10 mouse cellular contexts compared by ENCODE assay signal in the genomic region with DNA sequence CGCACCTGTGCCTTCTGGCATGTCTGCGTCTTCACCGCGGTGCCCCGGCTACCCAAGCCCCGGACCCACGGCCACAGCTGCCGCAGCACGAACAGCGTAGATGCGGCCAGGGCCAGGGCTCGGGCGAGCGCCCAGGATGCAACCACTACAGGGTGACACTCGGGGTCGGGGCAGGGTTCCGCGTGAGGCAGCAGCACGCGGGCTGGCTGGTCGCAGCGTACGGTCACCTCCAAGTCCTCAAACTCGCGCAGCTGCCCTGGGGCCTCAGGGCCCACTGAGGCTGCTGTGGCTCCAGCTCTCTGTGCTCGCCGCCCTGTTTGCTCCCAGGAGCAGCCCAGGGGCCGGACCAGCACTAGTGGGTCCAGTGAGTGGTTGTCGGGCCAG. TPM values are rescaled to one million over a fixed set of nuclear protein-coding genes. Genes with fewer than 3 reads are reported as not detected.
A peak's percentile ranks its signal among the peaks of the same experiment; 100 is the strongest.
DNase-seq lines count a peak whose midpoint lies in the region; ATAC-seq and TF ChIP-seq lines count a peak whose summit lies in the region.
"Had no signal": no experiment of that assay in that cellular context is flagged by ENCODE, and none has a peak within 500 bp of the region (broad histone marks: within the 10 kb centered on the region; RNA-seq: fewer than 3 reads in every experiment).

No protein-coding gene starts in this region.

- peaks cover 48% of the 10 kb centered on the region for H3K27me3 ChIP-seq in lung, embryonic 14.5 days (ENCODE audit: insufficient read depth, low read length)
- peaks cover 29% of the 10 kb centered on the region for H3K27me3 ChIP-seq in forebrain, embryonic 13.5 days
- peaks cover 38% of the 10 kb centered on the region for H3K27me3 ChIP-seq in intestine, postnatal 0 days (replicated peaks; ENCODE audit: control insufficient read depth, insufficient read depth, low read length)
- H3K27me3 ChIP-seq in neural tube, embryonic 15.5 days (replicated peaks) = peaks cover 34% of the 10 kb centered on the region

- no peak for DNase-seq in lung, embryonic 14.5 days
- no peak for DNase-seq in lung, postnatal 36 days
- DNase-seq in thymus, postnatal 14 days = no peak
- DNase-seq: spleen, adult 18-20 months had no signal

- WGBS in lung, embryonic 14.5 days = 21% methylated on average over 29 of the region's 29 CpGs
- WGBS in forebrain, embryonic 13.5 days = 24% methylated on average over 29 of the region's 29 CpGs
- WGBS in intestine, postnatal 0 days = 20% methylated on average over 29 of the region's 29 CpGs
- 27% methylated on average over 25 of the region's 29 CpGs for WGBS in neural tube, embryonic 15.5 days

- ATAC-seq in lung, embryonic 14.5 days (ENCODE audit: insufficient read depth) = no peak
- ATAC-seq in forebrain, embryonic 13.5 days = no peak
- ATAC-seq in intestine, postnatal 0 days = no peak
- ATAC-seq in neural tube, embryonic 15.5 days (ENCODE audit: low FRiP score) = no peak
- ATAC-seq in inflammation-experienced regulatory T-cells, adult 6 months = no peak
- ATAC-seq: Patski had no signal

- H3K9ac ChIP-seq in lung, embryonic 14.5 days = no peak overlapping the region
- 0 out of 2 replicates have a peak overlapping the region, but pooled peaks have one; percentile 52 for H3K9ac ChIP-seq in forebrain, embryonic 13.5 days
- H3K9ac ChIP-seq in intestine, postnatal 0 days (ENCODE audit: low read depth, low read length) = no peak overlapping the region
- H3K9ac ChIP-seq in neural tube, embryonic 15.5 days (replicated peaks) = no peak overlapping the region

- no peak overlapping the region for H3K27ac ChIP-seq in lung, embryonic 14.5 days (ENCODE audit: low read depth)
- peak overlapping the region; percentile 22; the same call in 1 of the 2 replicates for H3K27ac ChIP-seq in forebrain, embryonic 13.5 days
- H3K27ac ChIP-seq in intestine, postnatal 0 days (ENCODE audit: low read depth, low read length) = no peak overlapping the region
- H3K27ac ChIP-seq in neural tube, embryonic 15.5 days (replicated peaks) = no peak overlapping the region

- H3K9me3 ChIP-seq in lung, embryonic 14.5 days (ENCODE audit: low read depth, low read length) = no peaks in the 10 kb centered on the region
- peaks cover 2% of the 10 kb centered on the region; the same call in 1 of the 2 replicates for H3K9me3 ChIP-seq in forebrain, embryonic 13.5 days (replicated peaks)
- no peaks in the 10 kb centered on the region for H3K9me3 ChIP-seq in intestine, postnatal 0 days (ENCODE audit: control insufficient read depth)
- H3K9me3 ChIP-seq in neural tube, embryonic 15.5 days (replicated peaks) = no peaks in the 10 kb centered on the region

- peaks cover 3% of the 10 kb centered on the region; the same call in 1 of the 2 replicates for H3K4me1 ChIP-seq in lung, embryonic 14.5 days (ENCODE audit: insufficient read depth)
- peaks cover 76% of the 10 kb centered on the region for H3K4me1 ChIP-seq in forebrain, embryonic 13.5 days
- no peaks in the 10 kb centered on the region for H3K4me1 ChIP-seq in intestine, postnatal 0 days (replicated peaks; ENCODE audit: control insufficient read depth, insufficient read depth, low read length)
- H3K4me1 ChIP-seq in neural tube, embryonic 15.5 days = peaks cover 53% of the 10 kb centered on the region

- no peak for TF ChIP-seq CTCF in lung, embryonic 14.5 days (IDR thresholded peaks at IDR 0.05; ENCODE audit: low read depth)
- TF ChIP-seq CTCF in intestine, postnatal 0 days (IDR thresholded peaks at IDR 0.05; ENCODE audit: low read depth) = no peak

- H3K4me3 ChIP-seq in lung, embryonic 14.5 days (ENCODE audit: low read depth, low read length) = peak overlapping the region; percentile 22
- peak overlapping the region; percentile 24 for H3K4me3 ChIP-seq in forebrain, embryonic 13.5 days
- peak overlapping the region; percentile 18 for H3K4me3 ChIP-seq in intestine, postnatal 0 days (ENCODE audit: low read depth, low read length)
- H3K4me3 ChIP-seq in neural tube, embryonic 15.5 days (replicated peaks) = peak overlapping the region; percentile 26

- H3K4me2 ChIP-seq in lung, embryonic 14.5 days = peak overlapping the region; percentile 54
- H3K4me2 ChIP-seq in forebrain, embryonic 13.5 days = peak overlapping the region; percentile 51
- peak overlapping the region; percentile 47 for H3K4me2 ChIP-seq in intestine, postnatal 0 days (replicated peaks; ENCODE audit: low read depth)
- peak overlapping the region; percentile 51 for H3K4me2 ChIP-seq in neural tube, embryonic 15.5 days

- H3K36me3 ChIP-seq in lung, embryonic 14.5 days (ENCODE audit: insufficient read depth) = no peaks in the 10 kb centered on the region
- no peaks in the 10 kb centered on the region for H3K36me3 ChIP-seq in forebrain, embryonic 13.5 days (ENCODE audit: poor library complexity, severe bottlenecking)
- no peaks in the 10 kb centered on the region for H3K36me3 ChIP-seq in intestine, postnatal 0 days (ENCODE audit: control insufficient read depth, insufficient read depth)
- H3K36me3 ChIP-seq in neural tube, embryonic 15.5 days = no peaks in the 10 kb centered on the region

RNA-seq across cellular contexts. Expression of a gene that starts 0.5 kb away (rescaled TPM):
- polyA plus RNA-seq in lung, embryonic 14.5 days (2014; fragmentation: Nextera tagmentation; extraction: Ambion mirVana) = not detected in 2 replicates
- 0.14 TPM in 1 of 2 replicates, not detected in the other for polyA plus RNA-seq in forebrain, embryonic 13.5 days (2015; fragmentation: Nextera tagmentation; extraction: Ambion mirVana)
- not detected in 2 replicates for polyA plus RNA-seq in intestine, postnatal 0 days (2015; fragmentation: Nextera tagmentation; extraction: Ambion mirVana)
- polyA plus RNA-seq in neural tube, embryonic 15.5 days (2015; fragmentation: Nextera tagmentation; extraction: Ambion mirVana) = not detected in 2 replicates
- polyA plus RNA-seq in inflammation-experienced regulatory T-cells, adult 6 months (2017; shearing (Covaris generic)) = not detected
- polyA plus RNA-seq: large intestine, adult 2 months; Patski had no signal

RNA-seq across cellular contexts. Expression of a gene that starts 35.4 kb away (rescaled TPM):
- polyA plus RNA-seq in lung, embryonic 14.5 days (2014; fragmentation: Nextera tagmentation; extraction: Ambion mirVana) = 96.8 and 112 TPM in 2 replicates
- polyA plus RNA-seq in forebrain, embryonic 13.5 days (2015; fragmentation: Nextera tagmentation; extraction: Ambion mirVana) = 276 and 292 TPM in 2 replicates
- polyA plus RNA-seq in intestine, postnatal 0 days (2015; fragmentation: Nextera tagmentation; extraction: Ambion mirVana) = 15.2 and 15.7 TPM in 2 replicates
- 206 and 247 TPM in 2 replicates for polyA plus RNA-seq in neural tube, embryonic 15.5 days (2015; fragmentation: Nextera tagmentation; extraction: Ambion mirVana)
- polyA plus RNA-seq in inflammation-experienced regulatory T-cells, adult 6 months (2017; shearing (Covaris generic)) = 10 to 100 TPM in 1 of 3 experiments, 1 to 10 TPM in 2; 7.2 to 10.9 (median 8.8) TPM

RNA-seq across cellular contexts. Expression of a gene that starts 42.5 kb away (rescaled TPM):
- polyA plus RNA-seq in lung, embryonic 14.5 days (2014; fragmentation: Nextera tagmentation; extraction: Ambion mirVana) = 1.4 and 1.6 TPM in 2 replicates
- 1.2 and 1.7 TPM in 2 replicates for polyA plus RNA-seq in forebrain, embryonic 13.5 days (2015; fragmentation: Nextera tagmentation; extraction: Ambion mirVana)
- not detected in 2 replicates for polyA plus RNA-seq in intestine, postnatal 0 days (2015; fragmentation: Nextera tagmentation; extraction: Ambion mirVana)
- polyA plus RNA-seq in neural tube, embryonic 15.5 days (2015; fragmentation: Nextera tagmentation; extraction: Ambion mirVana) = 0.95 and 1.4 TPM in 2 replicates
- 1 to 10 TPM in 2 of 3 experiments, under 1 TPM in 1; 0.67 to 4.4 (median 3.5) TPM for polyA plus RNA-seq in inflammation-experienced regulatory T-cells, adult 6 months (2017; shearing (Covaris generic))
